Mouse (Mus musculus) CD8-positive naive resting alpha-beta T cell, adult 2 months (primary cell): Measurements from ENCODE around the gene Spz1.
"Not testable (repeated sequence)": the region's sequence is repeated elsewhere in the genome, so short reads cannot be mapped to it uniquely, and the experiment has no call there.

Experiments
- DNase-seq, 2 experiments: peaks; one replicate each; pipeline ENCODE4 v3.0.0; 2022; ENCODE audit warnings: low read depth in 2 of 2, low spot score in 2 of 2

The Spz1 gene

DNA sequence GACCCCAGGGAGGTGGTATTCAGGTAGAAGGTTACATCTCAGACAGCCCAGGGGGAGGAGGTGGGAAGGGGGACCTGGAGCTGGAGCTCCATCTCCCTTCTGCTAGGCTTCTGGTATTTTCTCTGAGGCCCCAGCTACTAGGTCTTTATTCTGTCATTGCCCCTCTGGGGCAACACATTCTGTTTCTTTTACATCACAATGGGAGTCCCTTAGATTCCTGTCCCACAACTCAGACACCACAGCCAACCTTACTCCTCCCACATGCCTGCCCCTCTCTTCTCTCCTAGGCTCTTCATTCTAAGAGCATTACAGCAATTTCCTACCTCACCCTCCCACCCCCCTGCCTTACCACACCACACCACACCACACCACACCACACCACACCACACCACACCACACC is at the start of gene Spz1:
TSS of gene Spz1 (minus strand) at position 101 of the 400 bp plus-strand sequence.
- no peak for DNase-seq

DNA sequence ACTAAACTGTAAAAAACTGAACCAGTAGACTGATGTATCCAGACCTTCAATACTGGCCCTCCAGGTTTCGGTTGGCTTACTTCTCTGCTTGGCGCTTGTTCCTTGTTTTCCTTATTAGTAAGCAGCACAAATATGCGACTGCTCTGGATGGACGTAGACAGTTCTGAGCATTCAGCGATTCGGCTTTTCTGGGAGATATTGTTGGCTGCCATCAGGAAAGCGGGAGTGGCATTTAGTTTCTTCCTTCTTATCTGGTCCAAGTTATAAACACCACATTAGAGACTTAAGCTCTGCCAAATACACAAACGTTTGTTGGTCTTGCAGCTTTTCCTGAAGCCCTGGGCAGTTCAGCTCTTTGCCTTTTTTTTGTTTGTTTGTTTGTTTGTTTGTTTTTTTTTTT is 40.5 kb upstream of the Spz1 start:
- DNase-seq, result no peak

DNA sequence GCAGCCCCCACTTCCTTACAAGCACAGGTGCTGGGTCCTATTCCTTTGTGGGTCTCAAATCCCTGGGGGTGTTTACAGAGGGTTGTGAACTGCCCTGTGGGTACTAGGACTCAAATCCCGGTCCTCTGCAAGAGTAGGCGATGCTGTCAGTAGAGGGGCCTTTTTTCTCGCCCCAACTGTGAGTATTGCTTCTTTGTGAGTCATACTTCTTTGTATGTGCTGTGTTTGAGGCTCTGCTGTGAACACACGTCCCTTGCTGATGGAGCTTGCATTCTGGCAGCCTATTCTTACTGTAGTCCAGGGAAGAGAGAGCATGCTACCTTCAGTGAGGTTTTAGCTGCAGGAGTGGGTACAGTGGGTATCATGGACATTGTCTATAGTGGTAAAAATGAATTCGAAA is 39.2 kb upstream of the Spz1 start:
- no peak for DNase-seq

DNA sequence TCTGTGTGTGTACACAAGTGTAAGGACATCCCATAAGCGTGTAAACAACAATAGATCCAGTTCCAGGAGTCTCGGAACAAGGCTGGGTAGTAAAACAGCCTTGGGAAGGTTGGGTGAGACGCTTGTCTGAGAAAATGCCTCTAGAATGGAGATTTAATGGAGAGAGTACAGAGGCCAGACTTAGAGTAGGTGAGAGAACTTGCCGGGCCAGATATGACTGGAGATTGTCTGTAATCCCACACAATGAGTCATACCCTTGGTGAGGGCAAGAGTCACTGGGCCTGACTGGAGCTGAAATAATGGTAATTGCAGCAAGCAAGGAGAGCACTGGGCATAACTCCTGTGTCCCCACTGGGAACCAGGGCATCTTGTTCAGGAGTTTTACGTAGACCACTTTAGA is 37.1 kb upstream of the Spz1 start:
- no peak for DNase-seq

DNA sequence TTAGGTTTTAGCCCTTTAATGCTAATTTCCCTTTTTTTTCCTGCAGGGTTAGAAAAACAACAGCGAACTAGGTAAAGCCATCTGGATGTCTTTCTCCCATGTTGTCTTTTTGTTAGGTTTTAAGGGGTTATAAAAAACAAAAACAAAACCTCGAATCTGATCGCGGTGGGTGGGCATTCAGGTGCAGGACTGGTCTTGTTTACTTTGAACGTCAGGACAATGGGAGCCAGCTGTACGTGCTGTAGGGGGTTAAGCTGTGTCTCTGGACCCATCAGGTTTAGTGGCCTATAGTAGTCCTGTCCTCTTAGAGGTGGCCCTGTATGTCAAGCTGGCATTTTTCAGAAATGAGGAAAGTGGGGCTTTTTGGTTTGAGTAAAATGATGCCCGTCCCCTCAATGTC is 35.9 kb upstream of the Spz1 start:
- no peak for DNase-seq

DNA sequence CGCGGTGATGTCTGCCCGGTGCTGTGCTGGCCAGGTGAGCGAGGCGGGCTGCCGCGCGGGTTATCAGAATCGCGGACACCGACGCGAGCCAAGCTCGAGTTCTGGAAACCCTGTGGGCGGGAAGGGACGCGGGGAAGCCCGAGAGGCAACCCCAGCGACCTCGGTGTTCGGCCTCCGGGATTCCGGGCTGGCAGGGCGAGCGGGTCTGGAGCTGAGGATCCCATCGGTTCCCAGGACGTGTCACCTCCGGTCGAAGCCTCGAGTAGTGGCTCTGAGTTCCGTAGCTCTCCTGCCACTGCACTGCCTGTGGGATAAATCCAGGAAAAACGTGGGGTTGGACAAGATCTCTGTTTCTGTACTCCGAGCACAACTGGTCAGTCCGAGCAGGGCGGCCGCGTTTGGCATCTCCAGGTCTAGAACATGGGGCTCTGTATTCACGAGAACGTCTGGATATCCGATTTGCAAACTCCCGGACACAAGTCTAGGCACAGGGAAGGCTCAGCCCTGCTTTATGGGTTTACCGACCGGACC is 35.3 kb upstream of the Spz1 start:
- no peak for DNase-seq

DNA sequence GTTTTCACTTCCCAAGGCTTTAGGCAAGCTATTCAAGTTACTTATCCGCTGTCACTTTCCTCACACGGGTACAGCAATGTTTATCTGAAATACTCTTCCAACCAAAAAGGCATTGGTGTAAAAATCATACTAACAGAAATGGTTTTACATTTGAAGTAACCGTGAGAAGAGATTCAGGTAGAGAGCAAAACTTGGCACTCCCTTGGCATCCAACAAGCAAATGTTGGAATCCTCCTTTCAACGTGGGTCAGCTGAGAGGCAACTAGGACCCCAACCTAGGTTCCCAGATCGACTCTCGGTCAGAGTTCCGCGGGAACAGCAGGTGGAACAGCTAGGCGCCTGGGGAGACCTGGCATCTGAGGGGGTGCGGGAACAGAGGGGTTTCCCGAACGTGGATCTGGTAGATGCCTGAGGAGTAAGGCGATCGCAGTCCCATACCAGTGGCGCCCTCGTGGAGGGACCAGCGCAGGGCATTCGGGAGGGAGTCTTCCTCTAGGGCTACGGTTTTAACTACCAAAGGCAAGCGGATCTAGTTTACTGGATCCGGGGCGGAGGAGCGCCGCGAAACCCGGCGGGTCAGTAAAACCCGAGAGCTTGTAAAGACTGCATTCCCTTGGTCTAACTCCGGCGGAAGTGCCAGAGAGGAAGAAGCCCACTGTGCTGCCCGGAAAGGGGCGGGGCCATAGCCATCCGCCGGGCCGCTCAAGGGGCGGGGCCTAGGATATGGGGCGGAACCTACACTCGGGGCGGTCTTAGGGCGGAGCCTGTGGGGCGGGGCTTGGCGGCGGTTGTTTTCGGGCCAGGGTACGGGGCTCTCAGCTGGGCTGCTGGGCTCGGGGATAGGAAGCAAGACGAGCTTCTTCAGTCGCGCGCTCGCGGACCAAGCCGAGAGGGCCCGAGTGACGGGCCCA is 34.6 kb upstream of the Spz1 start, which contains the start of gene Serinc5:
TSS of gene Serinc5 (plus strand) at position 781 of the 911 bp plus-strand sequence.
- peak; percentile 97 to 99 for DNase-seq

DNA sequence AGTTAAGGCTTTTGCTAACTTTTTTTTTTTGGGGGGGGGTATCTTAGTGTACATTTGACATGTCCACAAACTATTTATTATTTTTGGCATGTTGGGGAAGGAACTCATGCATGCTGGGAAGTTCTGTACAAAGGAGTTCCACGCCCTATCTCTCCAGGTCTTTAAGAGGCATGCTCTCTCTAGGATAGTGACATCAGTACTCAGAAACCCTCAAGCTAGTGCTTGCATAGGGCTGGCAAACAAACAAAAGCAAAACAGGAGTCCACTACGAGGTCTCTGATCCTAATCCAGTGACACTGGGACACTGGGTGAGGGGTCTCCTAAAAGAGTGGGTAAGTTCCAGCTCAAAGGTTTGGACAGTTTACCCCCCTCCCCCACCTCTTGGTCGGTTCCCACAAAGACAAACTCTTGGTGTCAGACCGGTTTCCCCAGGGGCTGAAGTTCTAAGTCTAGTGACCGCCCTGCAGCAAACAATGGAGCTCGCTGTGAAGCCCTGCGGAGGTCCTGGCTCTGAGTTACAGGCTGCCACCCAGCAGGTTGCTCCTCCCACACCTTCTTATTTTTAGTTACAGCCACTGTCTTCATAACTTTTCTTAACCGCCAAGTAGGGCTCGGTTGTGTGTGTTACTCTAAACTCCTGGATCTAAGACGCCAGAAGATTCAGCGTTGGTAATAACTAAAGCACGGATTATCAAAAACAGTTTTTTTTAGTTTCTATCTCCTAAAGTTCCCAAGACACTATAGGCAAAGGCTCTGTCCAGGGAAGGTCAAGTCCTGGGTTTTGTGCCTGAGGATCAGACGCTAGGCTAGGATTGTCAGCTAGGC is 33.7 kb upstream of the Spz1 start:
- peak; percentile 18 to 29 for DNase-seq

DNA sequence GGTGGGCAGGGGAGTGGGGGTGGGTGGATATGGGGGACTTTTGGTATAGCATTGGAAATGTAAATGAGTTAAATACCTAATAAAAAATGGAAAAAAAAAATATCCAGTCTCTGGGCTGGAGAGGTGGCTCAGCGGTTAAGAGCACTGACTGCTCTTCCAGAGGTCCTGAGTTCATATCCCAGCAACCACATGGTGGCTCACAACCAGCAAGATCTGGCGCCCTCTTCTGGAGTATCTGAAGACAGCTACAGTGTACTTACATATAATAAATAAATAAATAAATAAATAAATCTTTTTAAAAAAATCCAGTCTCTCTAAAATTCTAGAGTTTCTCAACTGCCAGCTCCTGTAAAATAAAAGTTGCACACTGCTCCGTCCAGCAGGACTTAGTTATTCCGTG is 29.3 kb upstream of the Spz1 start:
- DNase-seq, result not testable (repeated sequence)

DNA sequence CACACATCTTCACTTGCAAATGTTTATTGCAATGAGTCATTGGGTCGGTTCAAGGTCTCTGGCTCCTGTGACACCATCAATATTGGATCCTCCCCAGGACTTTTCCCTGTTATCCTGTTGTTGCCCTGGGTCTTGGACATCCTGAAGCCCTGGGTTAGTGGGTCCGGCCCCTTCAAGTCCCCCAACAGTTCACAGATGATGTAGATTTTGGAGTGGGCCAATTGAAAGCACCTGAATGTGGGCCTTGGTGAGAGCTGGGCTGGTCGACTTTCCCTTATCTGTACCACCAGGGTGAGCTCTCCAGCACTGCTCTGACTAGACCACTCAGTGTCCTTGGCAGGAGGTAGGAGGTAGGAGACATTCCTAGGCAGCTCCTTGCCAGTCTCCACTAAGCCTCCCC is 19.5 kb upstream of the Spz1 start:
- DNase-seq, result no peak

DNA sequence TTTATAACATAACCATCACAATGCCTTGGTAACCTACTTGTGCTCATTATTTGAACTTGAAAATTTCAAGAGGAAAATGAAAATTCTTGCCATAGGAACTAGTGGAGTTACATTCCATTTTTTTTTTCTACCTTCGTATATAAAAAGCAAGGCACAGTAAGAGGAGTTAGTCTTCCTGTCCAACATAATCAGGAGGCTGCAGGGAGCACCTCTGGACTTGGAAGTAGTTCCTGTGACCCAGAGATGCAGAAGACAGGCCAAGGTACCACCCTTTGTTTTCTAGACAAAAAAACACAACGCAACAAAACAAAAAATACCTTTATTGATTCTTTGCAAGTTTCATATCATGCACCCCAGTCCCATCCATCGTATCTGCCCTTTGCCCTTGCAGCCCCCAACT is 18.9 kb upstream of the Spz1 start:
- DNase-seq, result no peak

DNA sequence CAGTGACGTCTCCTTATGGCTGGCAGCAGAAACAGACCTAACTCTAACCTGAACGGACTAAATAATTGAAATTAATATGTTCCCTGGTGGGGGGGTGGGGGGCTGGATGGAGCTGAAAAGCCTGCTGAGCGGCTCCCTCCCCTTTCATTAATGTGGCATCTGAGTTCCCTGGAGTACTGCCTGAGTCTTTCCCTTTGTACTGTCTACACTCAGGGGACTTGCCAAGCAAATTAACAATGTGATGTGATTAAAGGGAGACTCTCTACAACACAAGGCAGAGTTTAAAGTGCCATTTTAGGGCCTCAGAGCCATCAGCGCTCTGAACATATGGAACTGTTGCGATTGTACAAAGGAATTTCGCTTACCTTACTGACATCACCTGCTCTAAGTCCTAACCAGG is 18.5 kb upstream of the Spz1 start:
- DNase-seq, result no peak

DNA sequence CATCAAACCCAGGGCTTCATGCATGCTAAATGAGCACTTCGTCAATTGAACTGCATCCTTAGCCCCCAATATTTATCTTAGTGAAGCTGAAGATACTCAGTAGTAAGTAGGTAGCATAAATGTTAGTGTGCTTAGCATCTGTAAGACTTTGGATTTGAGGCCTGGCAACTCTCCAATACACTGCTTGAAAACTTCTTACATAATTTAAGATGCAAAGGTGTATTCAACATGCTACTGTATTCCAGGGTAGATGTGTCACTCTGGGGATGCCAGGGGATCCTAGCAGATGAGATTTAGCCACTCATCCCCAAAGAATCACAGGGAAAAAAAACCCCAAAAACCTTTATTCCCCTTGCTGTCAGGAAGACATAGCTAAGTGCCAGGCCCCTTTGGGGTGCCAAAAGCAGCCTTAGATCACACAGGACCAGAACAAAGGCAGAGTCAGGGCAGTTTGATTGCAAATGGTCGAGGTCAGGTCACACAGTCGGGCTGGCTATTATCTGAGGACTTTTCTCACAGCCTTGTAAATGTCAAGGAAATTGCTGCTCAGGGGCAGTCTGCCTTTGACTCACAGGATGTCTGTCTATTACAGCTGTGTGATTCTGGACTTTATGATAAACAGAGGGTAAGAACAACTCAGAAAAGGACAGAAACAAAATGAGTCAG is 17.9 kb upstream of the Spz1 start:
- DNase-seq, result no peak

DNA sequence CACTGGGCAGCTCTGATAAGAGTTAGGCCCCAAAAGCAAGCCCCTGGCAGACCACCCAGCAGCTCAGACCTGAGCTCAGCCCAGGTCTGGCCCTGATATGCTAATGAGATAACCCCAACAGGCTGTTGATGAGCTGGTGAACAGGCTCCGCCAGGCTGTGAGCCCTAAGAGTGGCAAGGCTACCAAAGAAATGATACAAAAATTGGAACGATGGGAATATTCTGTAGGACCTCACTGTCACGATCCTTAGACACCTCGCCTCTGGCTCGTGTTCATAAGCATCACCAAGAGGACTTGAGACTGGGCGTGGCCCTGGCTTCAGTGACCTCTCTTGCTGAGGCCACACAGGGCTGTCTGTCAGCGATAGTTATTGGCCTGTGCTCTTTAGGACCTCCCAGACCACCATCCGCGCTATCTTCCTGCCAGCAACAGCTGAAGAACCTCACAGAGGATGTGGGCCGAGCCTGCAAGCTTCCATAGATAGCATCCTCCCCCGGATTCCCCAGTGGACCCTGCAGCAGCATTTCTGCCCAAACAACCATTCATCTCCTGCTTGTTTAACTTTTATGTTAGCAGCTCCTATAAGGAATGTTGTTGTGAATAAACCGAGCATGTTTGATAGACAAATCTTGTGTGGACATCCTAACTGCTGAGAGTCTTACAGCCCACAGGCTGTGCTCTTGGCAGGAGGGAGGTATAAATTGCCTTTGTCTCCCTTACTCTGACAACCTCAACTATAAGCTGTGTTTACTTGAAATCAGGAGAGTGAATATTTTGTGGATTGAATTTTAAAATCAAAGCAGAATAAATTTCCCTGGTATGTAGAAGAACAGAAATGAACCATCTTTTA is 17.0 kb upstream of the Spz1 start:
- no peak for DNase-seq

DNA sequence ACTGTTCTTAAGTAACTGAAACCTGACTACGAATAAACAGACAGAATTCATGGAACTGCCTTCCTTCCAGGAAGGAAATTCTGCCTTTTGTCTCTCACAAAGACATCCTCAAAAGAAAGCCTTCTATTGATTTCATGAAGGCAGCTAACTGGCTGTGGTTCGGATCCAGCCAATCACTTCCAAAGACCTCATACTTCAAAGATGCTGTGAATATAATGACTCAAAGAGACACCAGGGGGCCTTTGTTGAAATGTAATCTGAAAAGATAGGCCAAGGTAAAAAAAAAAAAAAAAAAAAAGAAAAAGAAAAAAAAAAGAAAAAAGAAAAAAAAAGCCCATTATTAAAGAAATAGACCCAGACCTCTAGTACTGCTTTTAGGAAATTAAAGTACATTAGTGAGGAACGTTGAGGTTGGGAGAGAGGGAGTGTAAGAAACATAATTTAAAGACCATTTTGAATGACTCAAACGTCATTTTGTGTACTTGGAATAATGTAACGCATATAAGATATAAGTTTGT is 16.4 kb upstream of the Spz1 start:
- DNase-seq, result no peak

DNA sequence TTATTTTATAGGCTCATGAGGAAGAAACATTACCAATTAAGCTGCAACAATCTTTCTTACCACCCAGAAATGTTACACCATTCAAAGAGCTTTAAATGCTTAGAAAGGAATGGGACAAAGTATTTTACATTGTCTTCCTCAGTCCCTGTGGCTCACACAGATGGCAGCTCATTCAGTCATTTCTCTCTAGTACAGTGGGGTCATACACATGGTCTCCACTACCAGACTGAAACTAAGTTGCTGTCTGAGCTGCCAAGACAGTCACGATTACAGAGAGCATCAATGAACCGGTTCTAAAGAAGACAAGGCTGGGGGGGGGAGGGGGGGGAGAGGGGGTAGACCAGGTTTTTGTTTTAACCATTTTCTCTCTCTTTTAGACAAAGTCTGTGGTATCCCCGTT is 15.3 kb upstream of the Spz1 start:
- DNase-seq, result no peak

DNA sequence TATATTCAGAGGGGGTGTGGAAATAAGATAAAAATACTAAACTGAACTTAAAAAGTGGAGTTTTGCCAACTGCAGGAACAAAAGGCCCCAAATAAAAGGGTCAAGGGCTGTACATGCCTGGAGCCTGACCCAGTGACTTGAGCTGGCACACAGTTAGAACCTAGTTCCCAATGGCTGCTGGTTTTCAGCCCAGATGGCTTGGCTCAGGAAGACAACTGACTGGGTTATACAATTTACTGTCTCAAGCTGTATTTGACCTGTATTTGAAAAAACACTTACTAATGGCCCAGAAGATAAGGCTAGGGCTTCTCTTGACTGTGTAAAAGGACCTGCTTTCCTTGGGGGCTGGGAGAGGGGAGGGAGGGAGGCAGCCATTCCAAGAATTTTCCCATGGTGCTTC is 13.3 kb upstream of the Spz1 start:
- no peak for DNase-seq

DNA sequence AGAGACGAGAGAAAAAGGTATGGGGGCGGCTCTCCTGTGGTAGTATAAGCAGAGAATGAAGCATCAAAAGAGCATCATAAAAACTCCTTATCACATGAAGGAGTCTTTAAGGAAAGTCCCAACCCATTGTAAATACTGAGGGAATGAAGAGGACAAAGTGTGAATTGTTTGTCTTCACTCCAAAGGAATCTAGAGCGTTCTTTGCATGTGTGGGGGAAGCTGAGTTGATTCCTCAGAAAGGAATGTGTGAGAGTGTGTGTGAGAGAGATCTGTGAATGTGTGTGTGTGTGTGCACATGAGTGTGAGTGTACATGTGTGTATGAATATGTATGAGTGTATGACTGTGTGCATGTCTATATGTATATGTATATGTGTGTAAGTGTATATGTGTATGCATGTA is 12.7 kb upstream of the Spz1 start:
- no peak for DNase-seq

DNA sequence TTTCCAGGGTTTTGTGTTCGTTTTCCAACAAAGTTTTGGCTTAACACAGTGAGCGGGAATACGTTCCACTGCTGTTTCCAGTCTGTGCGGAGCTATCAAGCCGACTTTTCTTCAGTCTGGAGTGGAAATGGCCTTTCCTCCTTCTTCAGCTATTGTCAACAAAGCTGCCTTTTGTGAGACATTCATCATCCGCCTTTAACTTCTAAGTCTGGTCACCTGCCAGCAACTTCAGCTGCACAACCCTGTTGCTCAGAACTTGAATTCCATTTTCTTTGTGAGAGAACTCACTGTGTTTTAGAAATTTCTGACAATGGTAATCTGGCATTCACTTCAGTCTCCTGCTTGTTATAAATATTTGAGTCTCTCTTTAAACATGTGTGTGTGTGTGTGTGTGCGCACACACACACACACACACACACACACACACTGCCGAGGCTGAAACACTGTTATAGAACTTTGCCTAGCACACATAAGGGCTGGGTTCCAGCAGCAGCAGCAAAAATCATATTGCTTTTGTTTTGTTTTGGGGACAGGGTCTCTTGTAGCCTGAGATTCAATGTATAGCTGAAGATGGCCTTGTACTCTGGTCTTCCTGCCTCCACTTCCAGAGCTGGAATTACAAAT is 8.2 kb upstream of the Spz1 start:
- no peak for DNase-seq
